Comparison of ENCODE assay signal across 8 mouse cellular contexts in the genomic region with DNA sequence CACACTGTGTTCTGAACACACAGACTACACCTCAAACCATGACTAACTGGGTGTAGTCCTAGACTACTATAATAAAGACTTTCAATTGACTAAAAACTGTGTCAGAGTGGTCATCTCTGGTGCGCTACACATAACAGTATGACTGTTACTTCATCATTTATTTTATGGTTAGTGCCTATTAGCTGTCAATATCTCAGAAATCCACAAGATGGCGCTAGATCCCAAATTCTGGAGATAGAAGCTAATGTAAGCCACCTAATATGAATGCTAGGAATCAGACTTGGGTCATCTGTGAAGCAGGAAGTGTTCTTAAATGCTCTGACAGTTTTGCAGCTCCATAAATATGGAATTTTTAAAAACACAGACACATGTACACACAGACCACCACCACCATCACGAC.
DNase-seq lines count a peak whose midpoint lies in the region; ATAC-seq and TF ChIP-seq lines count a peak whose summit lies in the region.

No protein-coding gene starts in this region.

- no peaks in the 10 kb centered on the region for H3K9me3 ChIP-seq in liver, embryonic 14.5 days (ENCODE audit: control insufficient read depth, low read length)
- H3K9me3 ChIP-seq in neural tube, embryonic 14.5 days (ENCODE audit: control insufficient read depth, low read length) = no peaks in the 10 kb centered on the region

- H3K4me1 ChIP-seq in liver, embryonic 14.5 days (replicated peaks; ENCODE audit: control insufficient read depth in 2 of 2, insufficient read depth in 2 of 2, low read length in 1 of 2) = no peaks in the 10 kb centered on the region
- no peaks in the 10 kb centered on the region for H3K4me1 ChIP-seq in neural tube, embryonic 14.5 days (ENCODE audit: control insufficient read depth, insufficient read depth, low read length)

- no peak for ATAC-seq in liver, embryonic 14.5 days (ENCODE audit: insufficient read depth)
- ATAC-seq in neural tube, embryonic 14.5 days (ENCODE audit: low read depth) = peak; percentile 78

- WGBS in liver, embryonic 14.5 days (ENCODE audit: insufficient replicate concordance) = 6% methylated on average over 3 of the region's 3 CpGs
- WGBS in neural tube, embryonic 14.5 days = 9% methylated on average over 3 of the region's 3 CpGs

- no peak overlapping the region for H3K4me3 ChIP-seq in liver, embryonic 14.5 days (ENCODE audit: insufficient read depth in 1 of 2, low read depth in 2 of 2, low read length in 2 of 2)
- no peak overlapping the region for H3K4me3 ChIP-seq in neural tube, embryonic 14.5 days (ENCODE audit: low read depth, low read length)

- TF ChIP-seq CTCF in liver, embryonic 14.5 days (IDR thresholded peaks at IDR 0.05; ENCODE audit: low read depth) = peak; percentile 57; the same call in 1 of the 2 replicates

- H3K27me3 ChIP-seq in liver, embryonic 14.5 days (ENCODE audit: control insufficient read depth, insufficient read depth, low read length) = no peaks in the 10 kb centered on the region
- no peaks in the 10 kb centered on the region for H3K27me3 ChIP-seq in neural tube, embryonic 14.5 days (ENCODE audit: control insufficient read depth, insufficient read depth, low read length)

- H3K27ac ChIP-seq in liver, embryonic 14.5 days = no peak overlapping the region
- no peak overlapping the region for H3K27ac ChIP-seq in neural tube, embryonic 14.5 days (ENCODE audit: low read depth, low read length)

- DNase-seq in adrenal gland, adult 2 months = peak; percentile 11
- DNase-seq in adrenal gland, adult 8-10 months = no peak
- peak; percentile 22 for DNase-seq in thymus, postnatal 14 days
- no peak for DNase-seq in thymus, adult 18-20 months
- peak; percentile 62 for DNase-seq in embryo, embryonic 9.5 days (ENCODE audit: extremely low spot score)
- DNase-seq in induced T-regulatory cell, adult 2 months (ENCODE audit: low read depth) = peak; percentile 79
- DNase-seq in liver, embryonic 14.5 days (ENCODE audit: low read depth in 3 of 3, low spot score in 3 of 3) = peak; percentile 11 to 26 (median 23)

- TF ChIP-seq EP300 in liver, embryonic 14.5 days (IDR thresholded peaks at IDR 0.05; ENCODE audit: low read depth) = no peak

- no peak overlapping the region for H3K4me2 ChIP-seq in liver, embryonic 14.5 days (ENCODE audit: low read depth)
- H3K4me2 ChIP-seq in neural tube, embryonic 14.5 days (ENCODE audit: low read depth, low read length) = no peak overlapping the region

- no peaks in the 10 kb centered on the region for H3K36me3 ChIP-seq in liver, embryonic 14.5 days (replicated peaks; ENCODE audit: control insufficient read depth, insufficient read depth, low read depth)
- no peaks in the 10 kb centered on the region for H3K36me3 ChIP-seq in neural tube, embryonic 14.5 days (ENCODE audit: control insufficient read depth, insufficient read depth, low read length)

- H3K9ac ChIP-seq in liver, embryonic 14.5 days (replicated peaks) = no peak overlapping the region
- no peak overlapping the region for H3K9ac ChIP-seq in neural tube, embryonic 14.5 days (replicated peaks; ENCODE audit: low read depth, low read length)

Comparison
In these comparisons a context has a peak if more than half of its experiments do, and no peak if none do; other contexts are left out.
1. DNase-seq: peak in adrenal gland, adult 2 months (single experiment), thymus, postnatal 14 days (single experiment), embryo, embryonic 9.5 days (single experiment), induced T-regulatory cell, adult 2 months (single experiment) and liver, embryonic 14.5 days (3 of 3); none in adrenal gland, adult 8-10 months (single experiment) and thymus, adult 18-20 months (0 of 2).